Mouse (Mus musculus): ENCODE measurements around the gene Kcnma1. TPM values are rescaled to one million over a fixed set of nuclear protein-coding genes. Genes with fewer than 3 reads are reported as not detected.

The Kcnma1 gene
- polyA plus RNA-seq, 1 experiment = not detected

- WGBS = 79% methylated on average over 5 of the region's 5 CpGs
- no peak for TF ChIP-seq POLR2A (IDR thresholded peaks at IDR 0.05; ENCODE audit: borderline replicate concordance, control insufficient read depth, low read depth, low read length)
- no peak for TF ChIP-seq CTCF (IDR thresholded peaks at IDR 0.05; ENCODE audit: control insufficient read depth, insufficient read depth, low read length)
- no peaks in the 10 kb centered on the region for H3K4me1 ChIP-seq (ENCODE audit: control insufficient read depth, insufficient read depth, low read length)
- H3K27ac ChIP-seq (ENCODE audit: control insufficient read depth, insufficient read depth, low read depth, low read length, poor library complexity) = no peak overlapping the region
- no peak overlapping the region for H3K4me3 ChIP-seq (replicated peaks; ENCODE audit: control insufficient read depth, low read depth, low read length)
Measured at GRCm38 (mm10) chr14:23244446-23244845, 769.8 kb downstream of the Kcnma1 start.

GRCm38 (mm10) chr14:23243857-23244256, 770.4 kb downstream of the Kcnma1 start:
- Histone ChIP-seq H3K4me1 (ENCODE audit: control insufficient read depth, insufficient read depth, low read length) (no peaks in the 10 kb centered on the region), H3K27ac (ENCODE audit: control insufficient read depth, insufficient read depth, low read depth, low read length, poor library complexity) (no peak overlapping the region), H3K4me3 (replicated peaks; ENCODE audit: control insufficient read depth, low read depth, low read length) (no peak overlapping the region)
- TF ChIP-seq CTCF (IDR thresholded peaks at IDR 0.05; ENCODE audit: control insufficient read depth, insufficient read depth, low read length) (no peak), POLR2A (IDR thresholded peaks at IDR 0.05; ENCODE audit: borderline replicate concordance, control insufficient read depth, low read depth, low read length) (no peak)

Other genes with a start within 250 kb of the Kcnma1 start
- gene Dlg5, start 231.4 kb upstream of the Kcnma1 start, polyA plus RNA-seq (2011; ENCODE audit: insufficient read depth, insufficient read length, low replicate concordance, missing spikeins) = 5.2 and 8.4 TPM in 2 replicates